Mouse (Mus musculus) myocyte (in vitro differentiated cells): Measurements from ENCODE around the gene Aass. TPM values are rescaled to one million over a fixed set of nuclear protein-coding genes. Genes with fewer than 3 reads are reported as not detected.
"Not testable (repeated sequence)": the region's sequence is repeated elsewhere in the genome, so short reads cannot be mapped to it uniquely, and the experiment has no call there.

Experiments used
- H3K27me3 ChIP-seq: one replicate; pipeline ENCODE4 v1.6.1; 2011; ENCODE audit not compliant: control insufficient read depth, insufficient read depth, insufficient read length
- H3K36me3 ChIP-seq: one replicate; pipeline ENCODE4 v1.6.1; 2011; ENCODE audit not compliant: control insufficient read depth, insufficient read depth
- H3K4me2 ChIP-seq: one replicate; pipeline ENCODE4 v1.6.1; 2011; ENCODE audit warnings: low read depth, control low read depth
- H3K4me3 ChIP-seq: one replicate; pipeline ENCODE4 v1.5.1; 2011; ENCODE audit warnings: mild to moderate bottlenecking, control low read depth, moderate library complexity
- H3K79me2 ChIP-seq: one replicate; pipeline ENCODE4 v1.6.1; 2011; ENCODE audit not compliant: control insufficient read depth, insufficient read depth
- H3ac ChIP-seq: one replicate; pipeline ENCODE4 v1.6.1; 2011; ENCODE audit not compliant: control insufficient read depth, insufficient read length
- CEBPB ChIP-seq: IDR thresholded peaks from 2 replicates; pipeline ENCODE4 v1.6.1; 2011; ENCODE audit warnings: mild to moderate bottlenecking, moderate library complexity; ENCODE audit not compliant: poor library complexity, insufficient read depth, severe bottlenecking
- E2F4 ChIP-seq: IDR thresholded peaks from one replicate; pipeline ENCODE4 v1.6.1; 2011; ENCODE audit warnings: mild to moderate bottlenecking, control low read depth, moderate library complexity; ENCODE audit not compliant: insufficient read depth
- MAX ChIP-seq: IDR thresholded peaks from one replicate; pipeline ENCODE4 v1.6.1; 2011; ENCODE audit warnings: low read depth, mild to moderate bottlenecking, control low read depth
- MYOD1 ChIP-seq, 3 experiments: IDR thresholded peaks; one replicate each; pipeline ENCODE4 v1.6.1; 2011; ENCODE audit warnings: control low read depth in 2 of 3, low read depth in 2 of 3, mild to moderate bottlenecking in 2 of 3, moderate library complexity in 1 of 3; ENCODE audit not compliant: insufficient read length in 2 of 3, control insufficient read depth in 1 of 3
- MYOG ChIP-seq, 3 experiments: IDR thresholded peaks; one replicate each; pipeline ENCODE4 v1.6.1; 2011; ENCODE audit warnings: control low read depth in 2 of 3, low read depth in 2 of 3, mild to moderate bottlenecking in 2 of 3; ENCODE audit not compliant: insufficient read length in 2 of 3, control insufficient read depth in 1 of 3, insufficient read depth in 1 of 3
- POLR2A ChIP-seq: IDR thresholded peaks from one replicate; pipeline ENCODE4 v1.6.1; 2011; ENCODE audit warnings: low read depth, mild to moderate bottlenecking, control low read depth, moderate library complexity; ENCODE audit not compliant: insufficient read length
- POLR2AphosphoS2 ChIP-seq: IDR thresholded peaks from one replicate; pipeline ENCODE4 v1.6.1; 2011; ENCODE audit warnings: low read depth, control low read depth; ENCODE audit not compliant: insufficient read length
- REST ChIP-seq: IDR thresholded peaks from one replicate; pipeline ENCODE4 v1.6.1; 2011; ENCODE audit warnings: mild to moderate bottlenecking, control low read depth, moderate library complexity; ENCODE audit not compliant: insufficient read depth, insufficient read length
- SRF ChIP-seq: IDR thresholded peaks from one replicate; pipeline ENCODE4 v1.6.1; 2011; ENCODE audit warnings: low read depth; ENCODE audit not compliant: control insufficient read depth, insufficient read length
- TCF12 ChIP-seq: IDR thresholded peaks from one replicate; pipeline ENCODE4 v1.6.1; 2011; ENCODE audit warnings: mild to moderate bottlenecking, control low read depth; ENCODE audit not compliant: poor library complexity, insufficient read depth, severe bottlenecking
- TCF3 ChIP-seq: IDR thresholded peaks from one replicate; pipeline ENCODE4 v1.6.1; 2011; ENCODE audit warnings: low read depth, control low read depth; ENCODE audit not compliant: insufficient read length
- USF1 ChIP-seq: IDR thresholded peaks from one replicate; pipeline ENCODE4 v1.6.1; 2011; ENCODE audit warnings: low read depth, mild to moderate bottlenecking, control low read depth, moderate library complexity
- polyA plus RNA-seq: library from polyadenylated mRNA; unstranded; fragments of >200 nt; fragmentation: generic; extraction: Trizol; gene quantifications from one replicate; pipeline ENCODE4 v1.2.1, GENCODE M21; 2012; ENCODE audit warnings: missing spikeins

Gene Aass
- polyA plus RNA-seq, 1 experiment, result not detected

DNA sequence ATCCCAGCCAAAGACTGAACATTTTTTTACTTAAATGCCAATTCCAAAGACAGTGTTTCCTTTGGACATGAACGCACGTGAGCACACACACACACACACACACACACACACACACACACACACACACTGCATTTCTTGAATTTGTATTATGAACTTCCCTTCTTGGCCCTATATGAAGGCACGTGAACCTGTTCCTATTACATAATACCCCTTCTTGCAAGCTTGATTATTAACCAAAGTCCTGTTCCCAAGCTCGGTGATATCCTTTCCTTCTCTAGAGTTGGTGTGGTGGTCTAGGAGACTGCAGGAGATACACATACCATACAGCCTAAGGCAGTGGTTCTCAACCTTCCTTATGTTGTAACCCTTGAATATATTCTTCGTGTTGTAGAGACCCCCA is 7.0 kb downstream of the Aass start:
- TF ChIP-seq CEBPB, result no peak
- TF ChIP-seq TCF3, result no peak
- no peak for TF ChIP-seq POLR2A
- no peak for TF ChIP-seq MAX
- TF ChIP-seq SRF, result no peak
- no peak for TF ChIP-seq TCF12
- no peak for TF ChIP-seq E2F4
- no peak for TF ChIP-seq MYOD1 (IDR thresholded peaks at IDR 0.05; ENCODE audit: control insufficient read depth in 1 of 3, insufficient read length in 2 of 3, low read depth in 2 of 3)
- no peak for TF ChIP-seq MYOG (IDR thresholded peaks at IDR 0.05; ENCODE audit: control insufficient read depth in 1 of 3, insufficient read depth in 1 of 3, insufficient read length in 2 of 3, low read depth in 2 of 3)
- no peak for TF ChIP-seq POLR2AphosphoS2
- TF ChIP-seq USF1, result no peak
- Histone ChIP-seq H3ac (no peak overlapping the region), H3K27me3 (no peaks in the 10 kb centered on the region), H3K36me3 (no peaks in the 10 kb centered on the region), H3K4me2 (no peak overlapping the region), H3K79me2 (no peaks in the 10 kb centered on the region), H3K4me3 (no peak overlapping the region)

DNA sequence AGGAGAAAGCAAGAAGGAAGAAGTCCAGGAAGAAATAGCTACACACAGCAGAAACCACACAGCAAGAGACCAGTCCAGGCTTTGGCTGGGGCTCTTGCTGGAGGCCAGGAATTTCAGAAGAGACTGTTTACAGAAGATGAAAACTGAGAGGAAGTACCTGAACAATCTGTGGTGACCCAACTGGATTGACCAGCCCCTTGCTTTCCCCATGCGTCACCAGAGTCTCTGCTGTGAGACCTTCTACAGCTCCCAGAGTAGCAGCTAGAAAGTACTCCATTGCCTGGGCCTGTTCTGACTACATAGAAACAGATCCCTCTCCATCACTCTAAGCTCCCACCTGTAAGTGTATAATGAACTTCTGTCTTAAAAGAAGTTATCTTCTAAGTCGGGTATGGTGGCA is 8.0 kb downstream of the Aass start:
- Histone ChIP-seq H3K36me3 (no peaks in the 10 kb centered on the region), H3ac (no peak overlapping the region), H3K79me2 (no peaks in the 10 kb centered on the region), H3K4me3 (no peak overlapping the region), H3K27me3 (no peaks in the 10 kb centered on the region), H3K4me2 (no peak overlapping the region)
- no peak for TF ChIP-seq E2F4
- TF ChIP-seq POLR2AphosphoS2, result no peak
- TF ChIP-seq MAX, result no peak
- TF ChIP-seq SRF, result no peak
- no peak for TF ChIP-seq USF1
- no peak for TF ChIP-seq REST

DNA sequence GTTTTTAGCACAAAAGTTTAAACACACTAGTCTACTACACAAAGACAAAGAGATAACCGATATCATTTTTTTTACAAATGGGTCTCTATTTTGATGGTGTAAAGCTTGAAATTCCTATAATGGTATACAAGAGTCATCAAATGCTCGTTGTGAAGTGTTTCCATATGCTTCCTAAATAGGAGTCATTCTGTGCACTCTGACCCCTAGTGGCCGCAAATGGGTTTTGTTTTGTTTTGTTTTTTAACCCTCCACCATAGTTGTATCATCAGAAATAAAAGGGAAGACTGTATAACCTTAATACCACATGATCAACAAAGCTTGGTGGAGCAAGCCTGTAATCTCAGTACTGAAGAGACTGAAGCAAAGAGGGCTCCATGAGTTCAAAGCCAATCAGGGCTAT is 9.9 kb downstream of the Aass start:
- H3K27me3 ChIP-seq, result no peaks in the 10 kb centered on the region
- no peak overlapping the region for H3K4me2 ChIP-seq
- no peak overlapping the region for H3K4me3 ChIP-seq
- H3K36me3 ChIP-seq, result no peaks in the 10 kb centered on the region
- H3ac ChIP-seq, result no peak overlapping the region
- no peaks in the 10 kb centered on the region for H3K79me2 ChIP-seq
- no peak for TF ChIP-seq MYOG (IDR thresholded peaks at IDR 0.05; ENCODE audit: control insufficient read depth in 1 of 3, insufficient read depth in 1 of 3, insufficient read length in 2 of 3, low read depth in 2 of 3)
- no peak for TF ChIP-seq POLR2AphosphoS2
- TF ChIP-seq TCF3, result no peak
- TF ChIP-seq POLR2A, result no peak

DNA sequence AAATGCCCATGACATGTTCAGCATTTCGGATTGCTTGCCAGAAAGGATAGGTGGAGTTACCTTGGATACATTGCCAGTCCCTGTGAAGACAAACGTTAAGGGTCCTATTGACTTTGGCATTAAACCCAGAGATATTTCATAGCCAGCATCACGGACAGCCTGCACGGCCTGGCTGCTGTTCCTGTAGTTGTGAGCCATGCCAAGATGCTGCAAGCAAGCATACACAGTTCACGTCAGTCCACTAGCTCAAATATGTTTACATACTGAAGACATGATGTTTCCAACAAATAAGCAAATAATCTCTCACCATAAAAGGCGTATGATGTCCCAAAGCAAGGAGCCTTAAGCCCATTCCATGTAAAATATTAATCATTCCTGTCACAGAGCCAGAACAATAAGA is 18.0 kb downstream of the Aass start:
- no peak overlapping the region for H3K4me2 ChIP-seq
- no peaks in the 10 kb centered on the region for H3K27me3 ChIP-seq
- no peaks in the 10 kb centered on the region for H3K36me3 ChIP-seq
- H3K79me2 ChIP-seq, result no peaks in the 10 kb centered on the region
- H3K4me3 ChIP-seq, result no peak overlapping the region
- no peak overlapping the region for H3ac ChIP-seq
- TF ChIP-seq SRF, result no peak

DNA sequence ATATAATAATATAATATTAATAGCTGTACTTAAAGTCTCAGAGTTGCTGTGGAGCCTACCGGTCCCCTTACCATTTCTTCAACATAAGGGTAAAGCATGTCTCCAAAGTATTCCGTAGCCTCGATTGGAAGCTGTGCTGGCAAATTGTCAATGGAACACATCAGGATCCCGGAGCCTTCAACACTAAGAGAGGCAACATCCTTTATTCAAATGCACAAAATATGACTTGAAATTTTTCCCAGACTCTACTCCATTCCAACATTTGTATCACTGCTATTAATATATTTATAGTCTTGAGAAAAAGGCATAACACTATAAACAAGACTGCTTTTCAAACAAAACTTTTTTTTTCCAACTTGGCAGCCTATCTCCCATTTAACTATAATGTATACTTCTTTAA is 25.7 kb downstream of the Aass start:
- no peak overlapping the region for H3ac ChIP-seq
- H3K4me2 ChIP-seq, result no peak overlapping the region
- H3K27me3 ChIP-seq, result no peaks in the 10 kb centered on the region
- TF ChIP-seq MAX, result no peak
- TF ChIP-seq USF1, result no peak
- no peak for TF ChIP-seq CEBPB
- no peak for TF ChIP-seq SRF
- TF ChIP-seq TCF12, result no peak
- no peak for TF ChIP-seq POLR2A
- TF ChIP-seq MYOD1 (IDR thresholded peaks at IDR 0.05; ENCODE audit: control insufficient read depth in 1 of 3, insufficient read length in 2 of 3, low read depth in 2 of 3), result no peak
- no peak for TF ChIP-seq MYOG (IDR thresholded peaks at IDR 0.05; ENCODE audit: control insufficient read depth in 1 of 3, insufficient read depth in 1 of 3, insufficient read length in 2 of 3, low read depth in 2 of 3)
- no peak for TF ChIP-seq POLR2AphosphoS2
- no peak for TF ChIP-seq TCF3
- no peak for TF ChIP-seq E2F4
- no peak for TF ChIP-seq REST
- H3K79me2 ChIP-seq, result no peaks in the 10 kb centered on the region
- H3K4me3 ChIP-seq, result no peak overlapping the region
- no peaks in the 10 kb centered on the region for H3K36me3 ChIP-seq

DNA sequence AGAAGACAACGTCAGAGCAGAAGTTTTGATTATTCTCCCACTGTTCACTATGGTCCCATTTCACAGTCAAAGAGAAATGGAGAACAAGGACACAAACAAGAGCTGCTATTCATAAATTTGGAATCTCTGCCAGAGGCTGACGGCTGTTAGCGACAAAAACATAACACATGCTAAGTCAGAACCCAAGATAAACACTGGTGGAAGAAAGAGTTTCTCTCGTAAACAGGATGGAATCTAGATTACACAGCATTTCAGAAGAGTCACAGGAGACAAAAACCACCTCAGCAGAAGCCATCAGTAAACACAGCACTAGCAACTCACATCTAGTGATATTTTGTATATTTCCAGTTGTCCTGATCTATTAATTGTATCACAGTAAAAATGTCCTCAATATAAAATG is 26.4 kb downstream of the Aass start:
- Histone ChIP-seq H3K4me3 (no peak overlapping the region), H3K79me2 (no peaks in the 10 kb centered on the region), H3K4me2 (no peak overlapping the region), H3K36me3 (no peaks in the 10 kb centered on the region), H3ac (no peak overlapping the region), H3K27me3 (no peaks in the 10 kb centered on the region)
- TF ChIP-seq MYOG (IDR thresholded peaks at IDR 0.05; ENCODE audit: control insufficient read depth in 1 of 3, insufficient read depth in 1 of 3, insufficient read length in 2 of 3, low read depth in 2 of 3) (no peak), E2F4 (no peak), POLR2A (no peak), MYOD1 (IDR thresholded peaks at IDR 0.05; ENCODE audit: control insufficient read depth in 1 of 3, insufficient read length in 2 of 3, low read depth in 2 of 3) (no peak), SRF (no peak), POLR2AphosphoS2 (no peak), MAX (no peak), TCF12 (no peak), TCF3 (no peak), REST (no peak), USF1 (no peak), CEBPB (no peak)

DNA sequence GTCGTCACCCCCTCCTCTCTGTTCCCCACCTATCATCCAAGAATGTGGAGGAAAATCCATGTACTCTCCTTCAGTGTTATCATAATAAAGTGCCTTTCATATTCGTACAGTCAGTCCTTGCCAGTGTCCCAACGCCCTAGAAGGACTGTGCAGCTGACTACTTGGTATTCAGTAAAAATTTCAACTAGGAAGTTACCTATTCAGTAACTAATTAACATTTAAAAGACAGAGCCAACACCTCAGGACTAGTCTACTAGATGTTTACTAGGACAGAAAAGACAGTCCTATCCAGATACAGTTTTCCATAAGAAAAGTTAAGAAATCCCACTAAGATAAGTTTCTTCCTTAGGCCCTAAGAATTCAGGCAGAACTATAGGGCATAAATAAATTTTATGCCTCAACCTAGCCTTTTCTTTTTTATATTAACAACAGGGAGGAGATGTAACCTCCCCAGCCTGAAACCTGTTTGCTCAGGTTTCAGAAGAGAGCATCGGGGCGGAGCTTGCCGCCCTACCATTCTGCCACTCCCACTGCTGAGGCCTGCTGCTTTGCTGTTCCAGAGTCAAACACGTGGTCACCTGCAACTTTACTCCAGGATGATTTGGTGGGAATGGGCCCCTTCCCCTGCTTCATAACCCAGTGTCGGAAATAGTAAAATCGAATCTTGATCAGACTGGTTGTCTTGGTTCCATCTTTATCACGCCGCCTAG is 42.3 kb downstream of the Aass start:
- H3K79me2 ChIP-seq, H3ac ChIP-seq, H3K27me3 ChIP-seq, H3K4me3 ChIP-seq, H3K36me3 ChIP-seq, H3K4me2 ChIP-seq: not testable (repeated sequence)

DNA sequence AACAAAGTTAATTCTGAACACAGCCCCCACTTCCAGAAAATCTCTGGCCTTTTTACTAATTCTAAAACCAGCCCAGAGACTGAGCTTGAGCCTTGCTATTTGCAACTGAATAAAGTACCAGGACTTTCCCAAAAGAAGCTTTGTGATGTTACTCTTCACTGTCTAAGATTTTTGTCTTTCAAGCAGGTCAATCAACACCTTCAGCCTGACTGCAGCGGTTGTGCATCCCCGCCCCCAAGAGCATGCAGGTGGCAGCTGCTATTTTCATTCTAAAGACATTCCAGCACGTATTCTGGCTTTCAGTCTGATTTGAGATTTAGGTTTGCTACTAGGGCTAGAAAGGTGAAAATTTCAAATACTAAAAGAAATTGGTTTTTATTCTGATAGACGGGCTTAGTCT is 43.5 kb downstream of the Aass start:
- H3ac ChIP-seq, H3K36me3 ChIP-seq, H3K4me3 ChIP-seq, H3K79me2 ChIP-seq, H3K27me3 ChIP-seq, H3K4me2 ChIP-seq: not testable (repeated sequence)
